Mouse (Mus musculus): Measurements from ENCODE around the gene Rab44.

DNA sequence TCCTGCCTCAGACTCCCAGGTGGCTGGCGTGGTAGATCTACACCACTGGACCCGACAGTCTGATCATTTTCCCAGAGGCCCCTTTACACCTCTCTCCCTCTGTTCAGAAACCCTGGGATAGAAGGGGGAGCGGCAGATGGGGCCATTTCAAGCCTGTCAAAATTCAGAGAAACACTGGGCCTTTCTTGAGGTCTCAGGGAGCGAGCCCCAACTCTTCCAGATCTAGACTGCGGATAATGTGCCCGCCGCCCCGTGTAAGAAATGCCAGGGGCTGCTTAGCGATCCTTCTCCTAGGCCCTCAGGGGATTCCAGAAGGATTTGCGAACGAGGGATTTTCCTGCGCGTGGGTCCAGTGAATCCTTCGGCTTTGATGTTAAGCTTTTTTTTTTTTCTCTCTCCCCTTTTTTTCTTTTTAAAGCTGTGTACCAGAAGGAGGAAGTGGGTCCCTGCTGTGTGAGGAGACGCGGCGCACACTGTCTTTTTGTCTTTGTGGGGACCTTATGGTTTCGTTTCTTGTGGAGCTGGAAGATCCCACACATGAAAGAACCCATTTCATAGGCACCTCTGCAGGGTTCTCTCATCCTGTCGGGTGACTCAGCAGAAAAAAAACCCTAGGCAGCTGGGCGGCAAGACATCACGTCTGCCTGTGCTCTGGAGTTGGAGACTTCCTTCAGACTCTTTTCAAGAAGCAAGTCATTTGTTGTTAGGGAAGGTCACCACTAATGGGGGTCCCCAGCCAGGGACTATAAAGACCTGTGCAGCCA lies 32.1 kb upstream of the Rab44 start:
- TF ChIP-seq CTCF (IDR thresholded peaks at IDR 0.05; ENCODE audit: low read depth) (no peak), EP300 (optimal IDR thresholded peaks at IDR 0.05) (no peak)
